Mouse (Mus musculus) kidney, adult 2 months (tissue): ENCODE data around the gene Deup1.
"Not testable (repeated sequence)": the region's sequence is repeated elsewhere in the genome, so short reads cannot be mapped to it uniquely, and the experiment has no call there.

Source experiments
- CTCF ChIP-seq: fragments of 200-500 bp; conservative IDR thresholded peaks from 2 replicates; pipeline ENCODE4 v1.5.1; 2011; ENCODE audit warnings: low read depth, mild to moderate bottlenecking, control low read depth, low read length, moderate library complexity, mixed read lengths; ENCODE audit not compliant: insufficient read depth, insufficient read length
- POLR2A ChIP-seq: fragments of 200-500 bp; IDR thresholded peaks from one replicate; pipeline ENCODE4 v1.6.1; 2011; ENCODE audit warnings: low read depth, low read length, control low read depth

GRCm38 (mm10) chr9:15551073-15551472 lies 76.7 kb downstream of the Deup1 start:
- not testable (repeated sequence) for TF ChIP-seq CTCF, POLR2A
